Mouse (Mus musculus) liver, postnatal 0 days (tissue): ENCODE results near the gene Lrmp. TPM values are rescaled to one million over a fixed set of nuclear protein-coding genes. Genes with fewer than 3 reads are reported as not detected.
A peak's percentile ranks its signal among the peaks of the same experiment; 100 is the strongest.

Experiments used
- ATAC-seq: fragments of 200-750 bp; cut with Nextera tagmentation; 2 replicates; pipeline ENCODE4 v1.8.0; 2017; ENCODE audit warnings: mild to moderate bottlenecking, moderate library complexity
- DNase-seq: peaks from one replicate; pipeline ENCODE4 v3.0.0-alpha.2; 2016
- H3K27ac ChIP-seq: fragments of 300-500 bp; sonication (generic); 2 replicates; pipeline ENCODE4 v1.5.1; 2014; ENCODE audit warnings: antibody characterized with exemption, moderate library complexity, mild to moderate bottlenecking, low read depth
- H3K27me3 ChIP-seq: fragments of 300-500 bp; sonication (generic); 2 replicates; pipeline ENCODE4 v1.6.1; 2014; ENCODE audit warnings: low read length, control low read depth, mixed read lengths; ENCODE audit not compliant: insufficient read depth
- H3K36me3 ChIP-seq: fragments of 300-500 bp; sonication (generic); replicated peaks from 2 replicates; pipeline ENCODE4 v1.6.1; 2014; ENCODE audit warnings: mild to moderate bottlenecking, control low read depth, low read length, moderate library complexity, mixed read lengths; ENCODE audit not compliant: insufficient read depth
- H3K4me1 ChIP-seq: fragments of 300-500 bp; sonication (generic); 2 replicates; pipeline ENCODE4 v1.6.1; 2014; ENCODE audit warnings: antibody characterized with exemption, mild to moderate bottlenecking, control low read depth; ENCODE audit not compliant: insufficient read depth
- H3K4me2 ChIP-seq: fragments of 300-500 bp; sonication (generic); 2 replicates; pipeline ENCODE4 v1.6.1; 2014; ENCODE audit warnings: low read depth, mild to moderate bottlenecking, low read length, moderate library complexity, mixed read lengths
- H3K4me3 ChIP-seq: fragments of 300-500 bp; sonication (generic); 2 replicates; pipeline ENCODE4 v1.5.1; 2014; ENCODE audit warnings: low read depth, low read length
- H3K9ac ChIP-seq: fragments of 300-500 bp; sonication (generic); replicated peaks from 2 replicates; pipeline ENCODE4 v1.6.1; 2014; ENCODE audit warnings: mild to moderate bottlenecking, moderate library complexity
- H3K9me3 ChIP-seq: fragments of 300-500 bp; sonication (generic); 2 replicates; pipeline ENCODE4 v1.6.1; 2016; ENCODE audit warnings: mild to moderate bottlenecking, control low read depth, low read length, mixed read lengths
- CTCF ChIP-seq: sonication (generic); IDR thresholded peaks from 2 replicates; pipeline ENCODE4 v1.5.1; 2016; ENCODE audit warnings: antibody characterized with exemption, low read depth
- EP300 ChIP-seq: IDR thresholded peaks from 2 replicates; pipeline ENCODE4 v1.6.1; 2016; ENCODE audit warnings: antibody characterized with exemption, low read depth, mild to moderate bottlenecking
- WGBS: fragments of 180-500 bp; shearing (Covaris S2); extraction: QIAGEN DNeasy Blood & Tissue Kit; methylation state at CpG from one replicate; pipeline ENCODE4 v1.1.7; 2014; ENCODE audit not compliant: insufficient replicate concordance; 5-methylcytosine and 5-hydroxymethylcytosine counted together
- polyA plus RNA-seq: library from polyadenylated mRNA; unstranded; fragments of >200 nt; fragmentation: Nextera tagmentation; extraction: Ambion mirVana; gene quantifications from 2 replicates; pipeline ENCODE4 v1.2.1, GENCODE M21; 2015

Gene Lrmp
- polyA plus RNA-seq, 1 experiment from 2014 or later, result 28.0 TPM

GRCm38 (mm10) chr6:145139776-145140475 lies 24.5 kb downstream of the Lrmp start:
- peaks cover 8% of the 10 kb centered on the region; the same call in 1 of the 2 replicates for H3K4me1 ChIP-seq
- DNase-seq (no peak), ATAC-seq (no peak)
- peak overlapping the region; percentile 35; the same call in 1 of the 2 replicates for H3K4me2 ChIP-seq
- no peak for TF ChIP-seq CTCF
- TF ChIP-seq EP300, result 0 out of 2 replicates have a peak, but pooled peaks have one; percentile 17
- H3K36me3 ChIP-seq, result 0 out of 2 replicates have a peak, but pooled peaks cover 13% of the 10 kb centered on the region
- H3K9ac ChIP-seq, result no peak overlapping the region
- H3K9me3 ChIP-seq, result no peaks in the 10 kb centered on the region
- H3K27me3 ChIP-seq, result no peaks in the 10 kb centered on the region
- 50% methylated on average over 11 of the region's 11 CpGs for WGBS
- H3K27ac ChIP-seq, result peak overlapping the region; percentile 59
- H3K4me3 ChIP-seq, result no peak overlapping the region

GRCm38 (mm10) chr6:145140706-145141105 lies 25.3 kb downstream of the Lrmp start:
- TF ChIP-seq EP300, result no peak
- no peak for TF ChIP-seq CTCF
- H3K27ac ChIP-seq, result no peak overlapping the region

GRCm38 (mm10) chr6:145141827-145142226 lies 26.4 kb downstream of the Lrmp start:
- no peaks in the 10 kb centered on the region for H3K9me3 ChIP-seq
- no peak for ATAC-seq

More at GRCm38 (mm10) chr6:145140706-145141105, 25.3 kb downstream of the Lrmp start:
- Histone ChIP-seq H3K9ac (no peak overlapping the region), H3K36me3 (peaks cover 13% of the 10 kb centered on the region; the same call in 1 of the 2 replicates), H3K4me3 (no peak overlapping the region), H3K9me3 (no peaks in the 10 kb centered on the region), H3K4me2 (no peak overlapping the region), H3K27me3 (no peaks in the 10 kb centered on the region), H3K4me1 (peaks cover 6% of the 10 kb centered on the region; the same call in 1 of the 2 replicates)
- ATAC-seq (no peak), DNase-seq (no peak)
- 55% methylated on average over 11 of the region's 11 CpGs for WGBS

GRCm38 (mm10) chr6:145145173-145145572 lies 29.7 kb downstream of the Lrmp start:
- H3K27me3 ChIP-seq, result no peaks in the 10 kb centered on the region
- peaks cover 8% of the 10 kb centered on the region; the same call in 1 of the 2 replicates for H3K36me3 ChIP-seq
- TF ChIP-seq EP300 (no peak), CTCF (no peak)
- H3K9me3 ChIP-seq, result no peaks in the 10 kb centered on the region
- no peak overlapping the region for H3K9ac ChIP-seq
- WGBS, result 70% methylated on average over 7 of the region's 7 CpGs
- H3K4me3 ChIP-seq, result no peak overlapping the region
- no peak for DNase-seq
- no peak for ATAC-seq
- H3K27ac ChIP-seq, result no peak overlapping the region
- H3K4me2 ChIP-seq, result no peak overlapping the region
- peaks cover 4% of the 10 kb centered on the region; the same call in 1 of the 2 replicates for H3K4me1 ChIP-seq

More at GRCm38 (mm10) chr6:145141827-145142226, 26.4 kb downstream of the Lrmp start:
- 85% methylated on average over 12 of the region's 12 CpGs for WGBS
- Histone ChIP-seq H3K27ac (no peak overlapping the region), H3K36me3 (peaks cover 13% of the 10 kb centered on the region; the same call in 1 of the 2 replicates), H3K4me3 (no peak overlapping the region), H3K27me3 (no peaks in the 10 kb centered on the region), H3K9ac (no peak overlapping the region), H3K4me2 (no peak overlapping the region), H3K4me1 (peaks cover 4% of the 10 kb centered on the region; the same call in 1 of the 2 replicates)
- TF ChIP-seq CTCF (no peak), EP300 (no peak)
- DNase-seq, result no peak

- DNase-seq (no peak), ATAC-seq (no peak)
- Histone ChIP-seq H3K4me3 (no peak overlapping the region), H3K4me1 (no peaks in the 10 kb centered on the region), H3K9me3 (no peaks in the 10 kb centered on the region), H3K27ac (no peak overlapping the region), H3K27me3 (no peaks in the 10 kb centered on the region), H3K36me3 (peaks cover 6% of the 10 kb centered on the region; the same call in 1 of the 2 replicates), H3K4me2 (no peak overlapping the region), H3K9ac (no peak overlapping the region)
- 85% methylated on average over 16 of the region's 16 CpGs for WGBS
- TF ChIP-seq CTCF, result no peak
- TF ChIP-seq EP300, result no peak
Measured at GRCm38 (mm10) chr6:145147716-145148115, 32.3 kb downstream of the Lrmp start.

GRCm38 (mm10) chr6:145149054-145149453 lies 33.6 kb downstream of the Lrmp start:
- 38% methylated on average over 9 of the region's 9 CpGs for WGBS
- Histone ChIP-seq H3K9me3 (no peaks in the 10 kb centered on the region), H3K4me1 (no peaks in the 10 kb centered on the region), H3K4me3 (no peak overlapping the region), H3K9ac (no peak overlapping the region), H3K27me3 (no peaks in the 10 kb centered on the region), H3K27ac (no peak overlapping the region), H3K36me3 (peaks cover 6% of the 10 kb centered on the region; the same call in 1 of the 2 replicates), H3K4me2 (no peak overlapping the region)
- DNase-seq, result peak; percentile 29
- peak; percentile 59; the same call in 1 of the 2 replicates for ATAC-seq
- TF ChIP-seq CTCF (no peak), EP300 (no peak)
